Mouse (Mus musculus): ENCODE results near the gene C87499. TPM values are rescaled to one million over a fixed set of nuclear protein-coding genes. Genes with fewer than 3 reads are reported as not detected.

C87499 gene
- not detected in 2 replicates for polyA plus RNA-seq (2016; fragmentation: Nextera tagmentation; extraction: Ambion mirVana)

- H3K27ac ChIP-seq (replicated peaks): no peak within 1 kb of the TSS
- H3K27me3 ChIP-seq (replicated peaks; ENCODE audit: low read depth, poor library complexity, severe bottlenecking): no peaks in the 10 kb centered on the region
- no peaks in the 10 kb centered on the region for H3K4me1 ChIP-seq
- no peaks in the 10 kb centered on the region for H3K36me3 ChIP-seq (replicated peaks)
- H3K9me3 ChIP-seq: no peaks in the 10 kb centered on the region
- no peak within 1 kb of the TSS for H3K4me3 ChIP-seq
- 86% methylated on average over 4 of the region's 4 CpGs for WGBS
- no peak for DNase-seq (ENCODE audit: low spot score)
Observed at GRCm38 (mm10) chr4:88634311-88634710, at the start of gene C87499. Gene C87499 (minus strand): TSS chr4:88634411.

DNA sequence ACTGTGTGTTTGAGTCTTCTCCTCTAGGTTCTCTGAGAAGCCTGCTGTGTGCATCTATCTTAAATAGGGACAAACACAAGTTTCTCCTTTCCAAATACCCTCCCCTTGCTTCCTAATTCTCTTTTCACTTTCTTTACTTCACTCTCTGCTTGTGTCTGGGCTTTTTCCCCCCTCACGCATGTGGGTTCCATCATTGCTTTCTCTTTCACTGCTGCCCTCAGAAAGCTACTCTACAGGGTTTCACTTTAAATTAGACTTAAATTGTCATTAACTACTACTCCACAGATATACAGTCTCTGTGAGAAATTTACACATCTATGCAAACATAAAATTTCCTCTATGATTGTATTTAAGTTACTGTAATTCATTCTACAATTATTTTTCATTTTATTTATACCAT, 49.6 kb upstream of the C87499 start, which contains the start of gene Ifna2:
TSS of gene Ifna2 (minus strand) at position 101 of the 400 bp plus-strand sequence.
- no peaks in the 10 kb centered on the region for H3K36me3 ChIP-seq (replicated peaks)
- no peaks in the 10 kb centered on the region for H3K4me1 ChIP-seq
- no peaks in the 10 kb centered on the region for H3K27me3 ChIP-seq (replicated peaks; ENCODE audit: low read depth, poor library complexity, severe bottlenecking)
- no peak for DNase-seq (ENCODE audit: low spot score)
- no peak within 1 kb of the TSS for H3K4me3 ChIP-seq
- H3K27ac ChIP-seq (replicated peaks): no peak within 1 kb of the TSS
- WGBS: 86% methylated on average over 1 of the region's 1 CpGs
- H3K9me3 ChIP-seq: no peaks in the 10 kb centered on the region

- H3K4me3 ChIP-seq: no peak overlapping the region
- H3K9me3 ChIP-seq: no peaks in the 10 kb centered on the region
- DNase-seq (ENCODE audit: low spot score): no peak
- no peaks in the 10 kb centered on the region for H3K27me3 ChIP-seq (replicated peaks; ENCODE audit: low read depth, poor library complexity, severe bottlenecking)
- H3K4me1 ChIP-seq: no peaks in the 10 kb centered on the region
- WGBS: 85% methylated on average over 3 of the region's 3 CpGs
- H3K36me3 ChIP-seq (replicated peaks): no peaks in the 10 kb centered on the region
- no peak overlapping the region for H3K27ac ChIP-seq (replicated peaks)
Observed at GRCm38 (mm10) chr4:88681353-88681752, 47.1 kb upstream of the C87499 start.

DNA sequence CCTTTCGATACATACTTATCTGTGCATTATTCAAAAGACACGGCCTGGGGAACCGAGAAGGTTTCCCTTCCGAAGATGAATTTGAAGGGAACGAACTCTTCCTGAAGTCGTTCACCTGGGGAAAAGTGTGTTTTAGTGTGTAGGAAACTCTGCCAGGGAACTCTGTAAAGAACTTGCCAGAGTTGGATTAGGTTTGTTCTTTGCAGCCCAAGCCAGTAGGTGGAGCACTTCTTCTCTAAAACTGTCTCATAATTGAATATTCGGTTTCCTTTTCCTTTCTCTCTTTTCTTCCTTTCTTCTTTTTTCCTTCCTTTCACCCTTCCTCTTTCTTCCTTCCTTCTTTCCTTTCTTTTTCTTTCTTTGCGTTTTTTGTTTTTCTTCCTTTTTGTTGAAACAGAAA, 46.2 kb upstream of the C87499 start:
- DNase-seq (ENCODE audit: low spot score): no peak
- Histone ChIP-seq H3K27me3 (replicated peaks; ENCODE audit: low read depth, poor library complexity, severe bottlenecking) (no peaks in the 10 kb centered on the region), H3K36me3 (replicated peaks) (no peaks in the 10 kb centered on the region), H3K4me1 (no peaks in the 10 kb centered on the region), H3K9me3 (no peaks in the 10 kb centered on the region), H3K4me3 (no peak overlapping the region), H3K27ac (replicated peaks) (no peak overlapping the region)
- WGBS: 56% methylated on average over 8 of the region's 8 CpGs

GRCm38 (mm10) chr4:88676824-88677223, 42.6 kb upstream of the C87499 start, which contains the start of gene Ifna16:
Gene Ifna16 (minus strand): TSS chr4:88676924.
- Histone ChIP-seq H3K4me3 (no peak within 1 kb of the TSS), H3K4me1 (no peaks in the 10 kb centered on the region), H3K36me3 (replicated peaks) (no peaks in the 10 kb centered on the region), H3K9me3 (no peaks in the 10 kb centered on the region), H3K27me3 (replicated peaks; ENCODE audit: low read depth, poor library complexity, severe bottlenecking) (no peaks in the 10 kb centered on the region), H3K27ac (replicated peaks) (no peak within 1 kb of the TSS)
- no peak for DNase-seq (ENCODE audit: low spot score)
- WGBS: 86% methylated on average over 1 of the region's 1 CpGs

DNA sequence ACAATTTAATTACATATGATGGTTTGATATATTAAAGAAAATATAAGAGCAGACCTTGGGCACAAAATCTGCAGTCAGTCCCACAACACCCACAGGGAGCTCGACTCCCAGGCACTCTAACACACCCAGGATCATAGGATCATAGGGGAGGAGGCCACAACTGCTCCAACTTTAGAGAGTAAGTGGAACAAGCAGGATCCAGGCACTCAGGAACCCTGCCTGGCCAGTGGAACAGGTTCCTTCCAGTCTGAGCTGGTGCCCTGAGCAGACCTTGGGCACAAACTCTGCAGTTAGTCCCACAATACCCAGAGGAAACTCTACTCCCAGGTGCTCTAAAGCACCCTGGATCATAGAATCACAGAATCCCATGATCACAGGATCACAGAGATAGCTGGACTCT, 21.2 kb upstream of the C87499 start:
- Histone ChIP-seq H3K27ac (replicated peaks) (no peak overlapping the region), H3K4me1 (no peaks in the 10 kb centered on the region), H3K4me3 (no peak overlapping the region), H3K27me3 (replicated peaks; ENCODE audit: low read depth, poor library complexity, severe bottlenecking) (no peaks in the 10 kb centered on the region), H3K36me3 (replicated peaks) (no peaks in the 10 kb centered on the region), H3K9me3 (0 out of 2 replicates have a peak, but pooled peaks cover 5% of the 10 kb centered on the region)
- DNase-seq (ENCODE audit: low spot score): no peak
- WGBS: 64% methylated on average over 1 of the region's 1 CpGs

GRCm38 (mm10) chr4:88653644-88654043, 19.4 kb upstream of the C87499 start:
- Histone ChIP-seq H3K4me1 (no peaks in the 10 kb centered on the region), H3K27me3 (replicated peaks; ENCODE audit: low read depth, poor library complexity, severe bottlenecking) (no peaks in the 10 kb centered on the region), H3K27ac (replicated peaks) (no peak overlapping the region), H3K36me3 (replicated peaks) (no peaks in the 10 kb centered on the region), H3K4me3 (no peak overlapping the region), H3K9me3 (0 out of 2 replicates have a peak, but pooled peaks cover 4% of the 10 kb centered on the region)
- no peak for DNase-seq (ENCODE audit: low spot score)
- WGBS: 71% methylated on average over 3 of the region's 3 CpGs

DNA sequence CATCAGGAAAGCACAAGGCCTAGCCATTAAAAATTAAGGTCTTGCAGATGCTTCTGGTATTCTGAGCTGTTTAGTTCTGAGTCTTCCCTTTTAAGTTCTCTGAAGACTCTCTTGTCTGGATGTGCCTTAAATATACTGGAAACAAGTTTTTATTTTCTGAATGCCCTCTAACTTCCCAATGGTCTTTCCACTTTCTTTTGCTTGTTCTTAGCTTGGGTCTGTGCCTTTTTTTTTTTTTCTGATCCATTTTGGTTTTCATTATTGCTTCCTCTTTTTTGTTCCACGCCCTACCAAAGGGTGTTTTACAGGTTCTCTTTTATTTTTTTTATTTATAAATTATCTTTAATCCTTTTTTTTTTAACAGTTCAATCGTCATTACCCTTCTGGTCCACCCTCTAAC, 10.1 kb upstream of the C87499 start, which contains the start of gene Ifna13:
TSS of gene Ifna13 (minus strand) at position 101 of the 400 bp plus-strand sequence.
- no peaks in the 10 kb centered on the region for H3K27me3 ChIP-seq (replicated peaks; ENCODE audit: low read depth, poor library complexity, severe bottlenecking)
- 58% methylated on average over 2 of the region's 2 CpGs for WGBS
- H3K9me3 ChIP-seq: no peaks in the 10 kb centered on the region
- no peak within 1 kb of the TSS for H3K4me3 ChIP-seq
- no peak for DNase-seq (ENCODE audit: low spot score)
- H3K36me3 ChIP-seq (replicated peaks): no peaks in the 10 kb centered on the region
- no peak within 1 kb of the TSS for H3K27ac ChIP-seq (replicated peaks)
- no peaks in the 10 kb centered on the region for H3K4me1 ChIP-seq

DNA sequence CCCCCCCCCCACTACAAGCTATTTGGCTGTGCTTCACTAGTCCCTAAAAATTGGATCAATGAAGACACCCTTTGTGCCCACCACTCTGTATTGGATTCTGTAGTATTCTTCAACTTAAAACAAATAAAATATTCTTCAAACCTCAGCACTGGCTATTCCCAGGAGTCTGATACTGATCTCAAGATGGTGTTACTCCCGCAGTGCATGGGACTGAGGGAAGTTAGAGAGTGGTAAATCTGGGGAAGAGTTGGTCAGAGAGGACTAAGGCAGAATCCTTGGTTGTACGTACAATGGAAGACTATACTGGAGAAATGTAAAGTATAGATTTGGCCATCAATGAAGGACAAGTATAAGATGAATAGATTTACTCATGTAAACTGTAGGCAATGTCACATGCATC, 8.3 kb upstream of the C87499 start:
- no peaks in the 10 kb centered on the region for H3K27me3 ChIP-seq (replicated peaks; ENCODE audit: low read depth, poor library complexity, severe bottlenecking)
- WGBS: 37% methylated on average over 2 of the region's 2 CpGs
- H3K9me3 ChIP-seq: no peaks in the 10 kb centered on the region
- H3K4me1 ChIP-seq: no peaks in the 10 kb centered on the region
- no peaks in the 10 kb centered on the region for H3K36me3 ChIP-seq (replicated peaks)
- H3K27ac ChIP-seq (replicated peaks): no peak overlapping the region
- no peak for DNase-seq (ENCODE audit: low spot score)
- H3K4me3 ChIP-seq: no peak overlapping the region

GRCm38 (mm10) chr4:88641077-88641831, 7.0 kb upstream of the C87499 start:
- Histone ChIP-seq H3K4me1 (no peaks in the 10 kb centered on the region), H3K9me3 (no peaks in the 10 kb centered on the region), H3K36me3 (replicated peaks) (no peaks in the 10 kb centered on the region), H3K4me3 (peak overlapping the region; percentile 42), H3K27ac (replicated peaks) (no peak overlapping the region), H3K27me3 (replicated peaks; ENCODE audit: low read depth, poor library complexity, severe bottlenecking) (no peaks in the 10 kb centered on the region)
- WGBS: 14% methylated on average over 11 of the region's 11 CpGs
- peak; percentile 92 for DNase-seq (ENCODE audit: low spot score)

- DNase-seq (ENCODE audit: low spot score): no peak
- H3K27ac ChIP-seq (replicated peaks): no peak overlapping the region
- no peaks in the 10 kb centered on the region for H3K36me3 ChIP-seq (replicated peaks)
- no peaks in the 10 kb centered on the region for H3K27me3 ChIP-seq (replicated peaks; ENCODE audit: low read depth, poor library complexity, severe bottlenecking)
- 72% methylated on average over 8 of the region's 8 CpGs for WGBS
- no peaks in the 10 kb centered on the region for H3K9me3 ChIP-seq
- H3K4me1 ChIP-seq: no peaks in the 10 kb centered on the region
- peak overlapping the region; percentile 42 for H3K4me3 ChIP-seq
Observed at GRCm38 (mm10) chr4:88640704-88641076, 6.5 kb upstream of the C87499 start.

DNA sequence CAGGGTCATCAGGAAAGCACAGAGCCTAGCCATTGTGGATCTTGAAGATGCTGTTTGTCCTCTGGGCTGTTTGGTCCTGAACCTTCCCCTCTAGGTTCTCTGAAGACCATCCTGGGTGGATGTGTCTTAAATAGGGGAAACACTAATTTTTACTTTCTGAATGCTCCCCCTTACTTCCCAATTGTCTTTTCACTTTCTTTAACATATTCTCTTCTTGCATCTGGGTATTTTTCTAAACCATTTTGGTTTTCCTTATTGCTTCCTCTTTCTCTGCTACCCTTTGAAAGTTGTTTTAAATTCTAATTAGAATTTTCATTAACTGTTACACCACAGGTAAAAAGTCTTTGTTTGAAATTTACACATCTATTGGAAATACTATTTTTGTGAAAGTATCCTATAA, 30.9 kb downstream of the C87499 start, which contains the start of gene Ifna12:
TSS of gene Ifna12 (minus strand) at position 101 of the 400 bp plus-strand sequence.
- no peaks in the 10 kb centered on the region for H3K27me3 ChIP-seq (replicated peaks; ENCODE audit: low read depth, poor library complexity, severe bottlenecking)
- no peak within 1 kb of the TSS for H3K27ac ChIP-seq (replicated peaks)
- no peaks in the 10 kb centered on the region for H3K4me1 ChIP-seq
- no peak for DNase-seq (ENCODE audit: low spot score)
- no peak within 1 kb of the TSS for H3K4me3 ChIP-seq
- H3K9me3 ChIP-seq: no peaks in the 10 kb centered on the region
- no peaks in the 10 kb centered on the region for H3K36me3 ChIP-seq (replicated peaks)

DNA sequence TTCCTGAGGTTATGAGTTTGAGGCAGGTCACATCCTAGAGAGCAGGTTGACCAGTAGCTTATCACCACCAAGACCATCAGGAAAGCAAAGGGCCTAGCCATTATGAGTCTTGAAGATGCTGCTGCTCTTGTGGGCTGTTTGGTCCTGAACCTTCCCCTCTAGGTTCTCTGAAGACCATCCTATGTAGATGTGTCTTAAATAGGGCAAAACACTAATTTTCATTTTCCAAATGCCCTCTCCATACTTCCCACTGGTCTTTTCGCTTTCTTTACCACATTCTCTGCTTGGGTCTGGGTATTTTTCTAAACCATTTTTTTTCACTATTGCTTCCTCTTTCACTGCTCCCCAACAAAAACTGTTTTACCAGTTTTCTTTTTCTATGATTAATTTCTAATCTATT, 41.9 kb downstream of the C87499 start, which contains the start of gene Ifna9:
TSS of gene Ifna9 (minus strand) at position 101 of the 400 bp plus-strand sequence.
- H3K9me3 ChIP-seq: no peaks in the 10 kb centered on the region
- WGBS: 86% methylated on average over 1 of the region's 1 CpGs
- no peak for DNase-seq (ENCODE audit: low spot score)

More for the DNA sequence above, 41.9 kb downstream of the C87499 start, which contains the start of gene Ifna9:
- Histone ChIP-seq H3K27ac (replicated peaks) (no peak within 1 kb of the TSS), H3K27me3 (replicated peaks; ENCODE audit: low read depth, poor library complexity, severe bottlenecking) (no peaks in the 10 kb centered on the region), H3K4me3 (no peak within 1 kb of the TSS), H3K4me1 (no peaks in the 10 kb centered on the region), H3K36me3 (replicated peaks) (no peaks in the 10 kb centered on the region)
